Mouse (Mus musculus) C2C12 (cell line): ENCODE results near the gene Amigo1.

Source experiments
- CEBPB ChIP-seq: IDR thresholded peaks from one replicate; pipeline ENCODE4 v1.6.1; 2011; ENCODE audit warnings: low read depth, mild to moderate bottlenecking, control low read depth, moderate library complexity
- CTCF ChIP-seq: IDR thresholded peaks from one replicate; pipeline ENCODE4 v1.5.1; 2011; ENCODE audit not compliant: control insufficient read depth, insufficient read depth, insufficient read length
- USF1 ChIP-seq: IDR thresholded peaks from one replicate; pipeline ENCODE4 v1.6.1; 2011; ENCODE audit warnings: low read depth, mild to moderate bottlenecking, control low read depth, moderate library complexity

DNA sequence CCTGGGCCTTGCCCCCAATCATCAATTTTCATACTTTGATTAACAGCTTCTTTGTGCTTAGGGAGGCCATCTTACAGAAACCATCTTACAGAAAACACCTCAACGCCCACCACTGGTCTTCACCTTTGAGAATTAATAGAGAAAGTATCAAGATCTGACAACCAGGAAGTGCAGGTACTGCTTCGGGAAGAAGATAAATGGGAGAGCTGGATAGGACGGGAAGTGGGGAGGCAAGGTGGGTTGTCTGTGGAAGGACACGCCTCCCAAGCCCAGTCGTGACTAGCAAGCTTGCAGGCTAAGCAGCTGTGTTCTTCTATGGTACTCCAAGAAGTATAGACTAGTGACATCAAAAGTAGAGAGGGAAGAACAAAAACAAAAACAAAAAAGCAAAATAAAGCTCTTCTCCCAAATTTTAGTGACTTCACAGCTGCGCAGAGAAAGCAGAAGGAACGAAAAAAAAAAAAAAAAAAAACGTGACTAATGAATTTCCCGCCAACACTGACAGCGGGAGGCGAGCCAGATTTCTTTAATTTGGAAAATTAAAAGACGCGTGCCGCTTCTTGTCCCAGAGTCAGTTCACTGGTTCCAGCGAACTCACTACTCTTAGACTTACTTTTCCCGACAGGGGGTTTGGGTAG, 556 bp upstream of the Amigo1 start:
- TF ChIP-seq CTCF = no peak
- TF ChIP-seq USF1 = no peak
- no peak for TF ChIP-seq CEBPB
